Mouse (Mus musculus): ENCODE results near the gene Cdc42ep4. TPM values are rescaled to one million over a fixed set of nuclear protein-coding genes. Genes with fewer than 3 reads are reported as not detected.

Cdc42ep4 gene
- polyA plus RNA-seq, 2 experiments = 47.3 to 49.6 TPM

DNA sequence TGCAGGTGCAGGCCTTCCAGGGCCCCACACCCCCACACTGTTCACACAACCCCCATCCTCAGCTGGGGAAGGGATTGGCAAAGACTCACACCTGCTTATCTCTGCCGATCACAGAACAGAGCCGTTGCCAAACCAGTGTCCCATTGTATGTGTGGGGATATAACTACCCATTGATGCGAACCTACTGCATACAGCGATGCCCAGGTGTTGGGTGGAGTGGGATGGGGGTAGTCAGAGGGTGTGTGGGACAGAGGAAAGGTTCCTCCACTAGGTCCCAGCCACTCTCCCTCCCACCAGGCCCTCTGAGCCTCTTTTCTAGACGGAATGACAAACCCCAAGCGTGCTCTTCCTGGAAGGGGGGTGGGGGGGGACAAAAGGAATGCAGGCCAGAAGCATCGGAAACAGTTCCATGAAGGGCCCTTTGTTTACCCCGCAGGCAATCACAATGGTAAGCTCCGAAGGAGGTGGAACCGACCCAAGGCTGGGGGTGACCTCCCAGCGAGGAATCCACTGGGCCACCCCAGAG lies 41.9 kb downstream of the Cdc42ep4 start, which contains the start of gene Cpsf4l:
Cpsf4l (minus strand) TSS at position 287 of the 526 bp plus-strand sequence.
- peak; percentile 38; the same call in 1 of the 2 replicates for ATAC-seq (ENCODE audit: low FRiP score, low read depth)
- Histone ChIP-seq H3K9me3 (ENCODE audit: control insufficient read depth, low read length) (no peaks in the 10 kb centered on the region), H3K27ac (replicated peaks; ENCODE audit: low read depth, low read length) (peak within 1 kb of the TSS; percentile 58; the same call in 1 of the 2 replicates), H3K4me3 (replicated peaks; ENCODE audit: low read length) (no peak within 1 kb of the TSS), H3K9ac (ENCODE audit: low read depth, low read length, severe bottlenecking) (peak within 1 kb of the TSS; percentile 41), H3K36me3 (ENCODE audit: control insufficient read depth, insufficient read depth, low read length) (peaks cover 5% of the 10 kb centered on the region; the same call in 1 of the 2 replicates), H3K27me3 (ENCODE audit: control insufficient read depth, insufficient read depth, low read length) (no peaks in the 10 kb centered on the region), H3K4me1 (ENCODE audit: control insufficient read depth, insufficient read depth, low read length) (peaks cover 19% of the 10 kb centered on the region), H3K4me2 (replicated peaks; ENCODE audit: low read depth, low read length, severe bottlenecking) (0 out of 2 replicates have a peak within 1 kb of the TSS, but pooled peaks have one; percentile 10)
- DNase-seq (ENCODE audit: low spot score) = no peak
- TF ChIP-seq POLR2A (IDR thresholded peaks at IDR 0.05; ENCODE audit: borderline replicate concordance, extremely low read depth, insufficient read depth, insufficient read length) = no peak
- WGBS = 12% methylated on average over 11 of the region's 11 CpGs

DNA sequence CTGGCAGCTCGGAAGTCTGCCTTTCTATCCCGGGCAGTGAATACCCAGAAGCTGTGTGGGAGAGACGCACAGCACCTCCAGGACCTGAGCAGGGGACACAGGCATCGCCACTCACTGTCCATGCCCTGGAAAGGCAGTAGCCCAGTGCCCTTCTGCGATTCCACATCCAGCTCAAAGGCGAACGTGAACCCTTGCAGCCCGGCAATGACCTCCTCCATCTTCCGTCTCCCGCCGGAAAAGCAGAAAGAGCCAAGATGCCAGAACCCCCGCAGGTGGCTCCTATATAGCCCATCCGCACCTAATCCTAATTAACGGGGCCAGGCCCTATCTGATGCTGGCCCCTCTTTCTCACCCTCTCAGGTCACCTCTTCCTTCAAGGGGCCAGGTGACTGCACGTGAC lies 42.4 kb downstream of the Cdc42ep4 start:
- no peak overlapping the region for H3K4me3 ChIP-seq (replicated peaks; ENCODE audit: low read length)
- WGBS = 17% methylated on average over 15 of the region's 15 CpGs
- H3K27me3 ChIP-seq (ENCODE audit: control insufficient read depth, insufficient read depth, low read length) = no peaks in the 10 kb centered on the region
- no peak overlapping the region for H3K4me2 ChIP-seq (replicated peaks; ENCODE audit: low read depth, low read length, severe bottlenecking)
- H3K27ac ChIP-seq (replicated peaks; ENCODE audit: low read depth, low read length) = no peak overlapping the region
- no peak overlapping the region for H3K9ac ChIP-seq (ENCODE audit: low read depth, low read length, severe bottlenecking)
- peaks cover 19% of the 10 kb centered on the region for H3K4me1 ChIP-seq (ENCODE audit: control insufficient read depth, insufficient read depth, low read length)
- ATAC-seq (ENCODE audit: low FRiP score, low read depth) (no peak), DNase-seq (ENCODE audit: low spot score) (no peak)
- no peaks in the 10 kb centered on the region for H3K9me3 ChIP-seq (ENCODE audit: control insufficient read depth, low read length)
- peaks cover 5% of the 10 kb centered on the region; the same call in 1 of the 2 replicates for H3K36me3 ChIP-seq (ENCODE audit: control insufficient read depth, insufficient read depth, low read length)
- no peak for TF ChIP-seq POLR2A (IDR thresholded peaks at IDR 0.05; ENCODE audit: borderline replicate concordance, extremely low read depth, insufficient read depth, insufficient read length)

DNA sequence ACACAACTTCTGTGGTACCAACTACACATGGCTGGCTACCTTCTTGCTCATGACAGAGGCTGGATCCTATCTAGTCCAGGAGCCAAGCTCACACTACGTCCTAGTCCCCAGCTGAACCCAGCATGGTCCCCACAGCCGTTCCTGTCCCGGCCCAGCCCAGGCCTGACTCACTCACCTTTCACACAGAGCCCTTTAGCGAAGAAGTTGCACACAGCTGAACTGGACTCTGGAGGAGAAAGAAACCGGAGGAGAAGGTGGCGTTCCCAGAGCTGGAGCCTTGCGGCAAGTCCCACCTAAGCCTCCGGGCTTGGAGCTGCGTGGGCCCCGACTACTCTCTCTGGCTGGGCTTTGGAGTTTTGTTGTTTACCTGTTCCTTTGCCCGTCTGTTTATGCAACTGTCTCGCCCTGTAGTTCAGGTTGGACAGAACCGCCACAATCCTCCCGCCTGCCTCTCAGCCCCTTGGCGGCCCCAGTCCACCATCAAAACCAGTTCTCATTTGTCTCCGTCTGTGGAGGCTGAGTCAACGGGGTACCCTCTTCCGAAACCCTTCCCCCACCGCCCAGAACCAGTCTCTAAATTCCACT lies 43.0 kb downstream of the Cdc42ep4 start:
- Histone ChIP-seq H3K36me3 (ENCODE audit: control insufficient read depth, insufficient read depth, low read length) (peaks cover 5% of the 10 kb centered on the region; the same call in 1 of the 2 replicates), H3K4me1 (ENCODE audit: control insufficient read depth, insufficient read depth, low read length) (peaks cover 19% of the 10 kb centered on the region), H3K27me3 (ENCODE audit: control insufficient read depth, insufficient read depth, low read length) (no peaks in the 10 kb centered on the region), H3K9ac (ENCODE audit: low read depth, low read length, severe bottlenecking) (no peak overlapping the region), H3K27ac (replicated peaks; ENCODE audit: low read depth, low read length) (no peak overlapping the region), H3K4me3 (replicated peaks; ENCODE audit: low read length) (no peak overlapping the region), H3K4me2 (replicated peaks; ENCODE audit: low read depth, low read length, severe bottlenecking) (no peak overlapping the region), H3K9me3 (ENCODE audit: control insufficient read depth, low read length) (no peaks in the 10 kb centered on the region)
- DNase-seq (ENCODE audit: low spot score) = no peak
- 54% methylated on average over 19 of the region's 19 CpGs for WGBS
- no peak for TF ChIP-seq POLR2A (IDR thresholded peaks at IDR 0.05; ENCODE audit: borderline replicate concordance, extremely low read depth, insufficient read depth, insufficient read length)
- ATAC-seq (ENCODE audit: low FRiP score, low read depth) = no peak

DNA sequence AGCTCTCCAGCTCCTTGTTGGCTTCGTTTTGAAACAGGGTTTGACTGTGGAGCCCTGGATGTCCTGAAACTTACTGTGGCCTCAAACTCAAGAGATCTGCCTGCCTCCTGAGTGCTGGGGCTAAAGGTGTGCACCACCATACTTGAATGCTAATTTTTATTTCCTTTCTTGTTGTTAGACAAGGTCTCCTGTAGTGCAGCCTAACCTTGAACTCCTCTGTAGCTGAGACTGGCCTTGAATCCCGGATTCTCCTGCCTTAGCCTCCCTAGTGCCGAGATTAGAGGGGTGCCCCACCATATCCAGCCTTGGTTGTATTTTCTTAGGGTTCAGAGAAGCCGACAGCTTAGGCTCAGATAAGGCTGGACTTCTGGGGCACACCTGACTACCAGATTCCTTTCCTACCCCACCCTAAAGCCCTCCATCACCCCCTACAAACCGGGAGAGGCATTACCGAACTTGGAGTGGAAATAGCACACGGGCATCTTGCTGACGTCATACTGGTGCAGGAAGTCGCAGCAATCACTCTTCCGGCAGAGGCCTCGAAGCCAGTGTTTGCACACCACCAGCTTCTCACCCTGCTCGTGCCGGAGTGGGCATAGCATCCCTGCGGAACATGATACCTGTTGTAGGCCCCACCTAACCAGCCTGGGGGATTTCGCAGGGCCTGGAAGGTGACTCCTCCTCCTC lies 45.6 kb downstream of the Cdc42ep4 start:
- ATAC-seq (ENCODE audit: low FRiP score, low read depth) = no peak
- Histone ChIP-seq H3K27me3 (ENCODE audit: control insufficient read depth, insufficient read depth, low read length) (no peaks in the 10 kb centered on the region), H3K36me3 (ENCODE audit: control insufficient read depth, insufficient read depth, low read length) (peaks cover 5% of the 10 kb centered on the region; the same call in 1 of the 2 replicates), H3K9ac (ENCODE audit: low read depth, low read length, severe bottlenecking) (no peak overlapping the region), H3K9me3 (ENCODE audit: control insufficient read depth, low read length) (no peaks in the 10 kb centered on the region), H3K27ac (replicated peaks; ENCODE audit: low read depth, low read length) (no peak overlapping the region), H3K4me3 (replicated peaks; ENCODE audit: low read length) (no peak overlapping the region), H3K4me2 (replicated peaks; ENCODE audit: low read depth, low read length, severe bottlenecking) (no peak overlapping the region), H3K4me1 (ENCODE audit: control insufficient read depth, insufficient read depth, low read length) (peaks cover 19% of the 10 kb centered on the region)
- 85% methylated on average over 15 of the region's 15 CpGs for WGBS
- TF ChIP-seq POLR2A (IDR thresholded peaks at IDR 0.05; ENCODE audit: borderline replicate concordance, extremely low read depth, insufficient read depth, insufficient read length) = no peak
- DNase-seq (ENCODE audit: low spot score) = no peak

DNA sequence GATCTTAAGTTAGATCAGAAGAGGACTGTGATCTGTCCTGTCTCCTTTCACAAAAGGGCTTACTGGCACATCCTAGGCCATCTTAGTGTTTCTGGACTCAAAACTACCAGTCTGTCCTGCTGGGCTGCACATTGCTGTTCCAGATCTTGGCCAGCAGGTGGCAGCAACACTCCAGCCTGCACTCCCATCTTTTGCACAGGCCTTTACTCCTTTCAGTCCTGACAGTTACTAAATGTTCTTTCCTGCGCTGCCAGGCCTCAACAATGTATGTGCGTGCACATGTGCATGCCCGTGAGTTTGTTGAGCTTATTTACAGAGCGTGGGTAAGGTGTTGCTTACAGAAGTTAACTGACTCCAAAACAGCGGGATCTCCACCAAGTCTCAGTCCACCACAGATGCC lies 47.9 kb downstream of the Cdc42ep4 start:
- DNase-seq (ENCODE audit: low spot score) (peak; percentile 70), ATAC-seq (ENCODE audit: low FRiP score, low read depth) (peak; percentile 75)
- Histone ChIP-seq H3K4me3 (replicated peaks; ENCODE audit: low read length) (no peak overlapping the region), H3K4me1 (ENCODE audit: control insufficient read depth, insufficient read depth, low read length) (no peaks in the 10 kb centered on the region), H3K4me2 (replicated peaks; ENCODE audit: low read depth, low read length, severe bottlenecking) (no peak overlapping the region), H3K36me3 (ENCODE audit: control insufficient read depth, insufficient read depth, low read length) (peaks cover 5% of the 10 kb centered on the region; the same call in 1 of the 2 replicates), H3K27ac (replicated peaks; ENCODE audit: low read depth, low read length) (no peak overlapping the region), H3K9ac (ENCODE audit: low read depth, low read length, severe bottlenecking) (no peak overlapping the region), H3K27me3 (ENCODE audit: control insufficient read depth, insufficient read depth, low read length) (no peaks in the 10 kb centered on the region), H3K9me3 (ENCODE audit: control insufficient read depth, low read length) (no peaks in the 10 kb centered on the region)
- 37% methylated on average over 5 of the region's 5 CpGs for WGBS
- TF ChIP-seq POLR2A (IDR thresholded peaks at IDR 0.05; ENCODE audit: borderline replicate concordance, extremely low read depth, insufficient read depth, insufficient read length) = no peak

Data from limb, embryonic 14.5 days (tissue).